Mouse (Mus musculus) frontal cortex, postnatal 10 days (tissue): ENCODE measurements around the gene Gsk3b.

Experiments
- DNase-seq, 2 experiments: peaks; one replicate each; pipeline ENCODE4 v3.0.0; 2022; ENCODE audit warnings: low spot score in 2 of 2, mixed read lengths in 1 of 2

The Gsk3b gene

GRCm38 (mm10) chr16:38282559-38283160 is 193.9 kb downstream of the Gsk3b start:
- no peak for DNase-seq

DNA sequence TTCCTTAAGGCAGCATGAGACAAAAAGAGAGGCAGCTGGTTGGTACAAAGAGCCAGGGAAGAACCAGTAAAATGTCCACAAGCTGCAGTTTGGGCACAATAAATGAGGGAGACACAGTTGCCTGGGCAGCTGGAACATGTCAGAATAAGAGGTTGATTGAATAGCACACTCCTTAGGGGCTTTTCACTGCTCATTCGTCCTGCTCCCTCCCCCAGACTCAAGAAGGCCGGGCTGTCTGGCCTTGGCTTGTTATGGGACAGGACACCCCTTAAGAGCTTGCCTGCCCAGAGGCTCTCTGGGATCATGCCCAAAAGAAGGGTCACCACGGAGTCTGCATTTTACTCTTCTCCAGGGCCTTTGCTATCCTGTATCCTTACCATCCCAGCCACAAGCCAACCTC is 194.5 kb downstream of the Gsk3b start:
- no peak for DNase-seq

GRCm38 (mm10) chr16:38285801-38286200 is 197.0 kb downstream of the Gsk3b start:
- no peak for DNase-seq

DNA sequence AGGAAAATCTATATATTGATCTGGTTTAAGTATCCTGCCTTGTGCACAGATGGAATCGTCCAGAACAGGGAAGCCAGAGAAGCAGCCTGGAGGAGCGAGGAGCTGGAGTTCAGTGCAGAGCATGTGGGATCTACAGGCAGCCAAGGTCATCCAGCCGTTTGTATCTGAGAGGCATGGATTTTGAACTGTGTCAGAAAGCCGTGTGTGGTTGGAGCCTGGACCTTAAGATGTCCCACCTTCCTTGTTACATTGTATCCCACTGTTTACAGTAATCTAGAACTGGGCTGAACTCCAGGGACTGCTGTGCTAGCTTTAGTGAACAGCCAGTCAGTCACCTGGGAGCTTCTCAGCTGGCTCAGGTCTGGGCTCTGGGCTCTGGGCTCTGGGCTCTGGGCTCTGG is 197.7 kb downstream of the Gsk3b start:
- DNase-seq: no peak

GRCm38 (mm10) chr16:38287357-38287756 is 198.6 kb downstream of the Gsk3b start:
- no peak for DNase-seq

GRCm38 (mm10) chr16:38287762-38288161 is 199.0 kb downstream of the Gsk3b start:
- DNase-seq: no peak

DNA sequence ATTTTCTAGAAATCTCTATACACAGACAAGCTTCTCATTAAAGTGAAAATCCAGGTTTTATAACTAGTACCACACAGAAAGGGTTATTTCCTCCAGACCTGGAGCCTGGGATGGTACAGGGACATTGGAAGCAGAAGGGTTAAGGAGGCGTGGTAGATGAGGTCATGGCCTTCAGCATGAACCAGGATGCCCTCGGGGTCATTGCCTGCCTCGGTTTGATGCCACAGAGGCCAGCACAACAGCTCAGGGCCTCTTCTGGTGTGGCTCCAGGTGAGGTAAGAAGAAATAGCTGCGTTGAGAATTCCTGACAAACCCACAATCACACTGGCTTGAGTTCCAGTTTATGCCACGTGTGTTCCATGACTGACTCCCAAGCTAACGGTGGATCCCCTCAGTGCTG is 200.1 kb downstream of the Gsk3b start:
- DNase-seq: no peak

GRCm38 (mm10) chr16:38290151-38290550 is 201.3 kb downstream of the Gsk3b start:
- DNase-seq: no peak

DNA sequence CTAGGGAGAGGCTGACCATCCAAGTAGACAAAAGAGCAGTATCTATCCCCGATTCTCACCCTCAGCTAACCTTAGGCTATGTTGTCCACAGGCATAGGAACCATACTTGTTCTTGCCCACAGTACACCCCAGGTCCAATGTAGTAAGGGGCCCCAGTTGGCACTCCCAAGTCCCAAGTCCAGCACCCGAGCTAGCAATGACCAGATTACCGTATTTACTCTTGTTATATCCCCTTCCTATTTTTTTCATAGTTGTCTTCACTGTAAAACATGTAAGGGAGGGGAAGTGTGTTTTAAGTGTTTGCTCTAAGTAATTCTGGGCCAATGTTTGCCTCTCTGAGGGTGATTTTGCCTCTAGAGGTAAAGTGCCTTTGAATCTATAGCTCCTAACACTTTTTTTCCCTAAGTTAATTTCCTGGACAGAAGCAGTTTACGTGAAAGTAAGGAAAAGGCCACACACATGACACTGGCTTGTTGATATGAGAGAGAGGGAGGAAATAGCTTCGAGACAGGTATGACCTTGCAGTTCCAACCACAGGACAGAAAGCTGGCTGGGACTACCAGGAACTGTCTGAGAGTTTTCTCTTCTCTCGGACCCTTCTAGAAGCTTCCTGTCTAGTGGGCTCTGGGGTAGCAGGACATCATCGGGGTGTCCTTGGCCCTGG is 206.0 kb downstream of the Gsk3b start, which contains the start of gene Nr1i2:
TSS of gene Nr1i2 (minus strand) at position 140 of the 664 bp plus-strand sequence.
- no peak for DNase-seq

- no peak for DNase-seq
These were observed 206.6 kb downstream of the Gsk3b start for GRCm38 (mm10) chr16:38295349-38295930.
